Mouse (Mus musculus) mouse embryonic stem cell (cell line): ENCODE data around the gene Ufc1.
"Not testable (repeated sequence)": the region's sequence is repeated elsewhere in the genome, so short reads cannot be mapped to it uniquely, and the experiment has no call there.

ENCODE experiments used
- in situ Hi-C, 2 experiments: fragments of 300-500 bp; cut with MboI; formaldehyde crosslinking; loops; 1 replicate in 1 of 2; 3 replicates in 1 of 2; pipeline ENCODE4 v1.14.3; 2019 to 2020; ENCODE audit warnings: low sequenced_read_pairs in 2 of 2, low pct_unique_long_range_greater_than_20kb in 1 of 2, mixed read lengths in 1 of 2; ENCODE audit not compliant: unreplicated experiment in 1 of 2

Ufc1 gene

GRCm38 (mm10) chr1:171251594-171252324 is 43.1 kb downstream of the Ufc1 start:
- in situ Hi-C loops, result no loop called here

- in situ Hi-C loops, result no loop called here
Measured at GRCm38 (mm10) chr1:171250680-171251593, 43.9 kb downstream of the Ufc1 start, which contains the start of gene Ndufs2. Ndufs2 (minus strand) TSS chr1:171251388.

GRCm38 (mm10) chr1:171249913-171250600 is 44.8 kb downstream of the Ufc1 start, which contains the start of gene Adamts4:
Adamts4 (plus strand) TSS chr1:171250421.
- in situ Hi-C loops, result no loop called here

GRCm38 (mm10) chr1:171248386-171249226 is 46.2 kb downstream of the Ufc1 start:
- in situ Hi-C loops, result no loop called here

GRCm38 (mm10) chr1:171247916-171248315 is 46.9 kb downstream of the Ufc1 start:
- in situ Hi-C loops, result no loop called here

GRCm38 (mm10) chr1:171247453-171247841 is 47.4 kb downstream of the Ufc1 start:
- in situ Hi-C loops, result no loop called here

GRCm38 (mm10) chr1:171246709-171247452 is 47.9 kb downstream of the Ufc1 start:
- in situ Hi-C loops, result no loop called here

GRCm38 (mm10) chr1:171245353-171245752 is 49.5 kb downstream of the Ufc1 start:
- in situ Hi-C loops, result no loop called here

GRCm38 (mm10) chr1:171241952-171242351 is 52.9 kb downstream of the Ufc1 start:
- in situ Hi-C loops, result not testable (repeated sequence)

- in situ Hi-C loops, result no loop called here
Measured at GRCm38 (mm10) chr1:171240911-171241310, 53.9 kb downstream of the Ufc1 start.

GRCm38 (mm10) chr1:171239992-171240744 is 54.7 kb downstream of the Ufc1 start:
- in situ Hi-C loops, result no loop called here
